Mouse (Mus musculus): ENCODE data around the gene Fbxw21. TPM values are rescaled to one million over a fixed set of nuclear protein-coding genes. Genes with fewer than 3 reads are reported as not detected.
A peak's percentile ranks its signal among the peaks of the same experiment; 100 is the strongest.

The Fbxw21 gene
- polyA plus RNA-seq, 1 experiment: not detected

GRCm38 (mm10) chr9:109094553-109095136, 67.2 kb downstream of the Fbxw21 start:
- H3K9me3 ChIP-seq: no peaks in the 10 kb centered on the region
- peak overlapping the region; percentile 91 for H3K4me3 ChIP-seq (replicated peaks)
- peaks cover 58% of the 10 kb centered on the region for H3K27me3 ChIP-seq (replicated peaks)

GRCm38 (mm10) chr9:109093786-109094552, 67.9 kb downstream of the Fbxw21 start:
- TF ChIP-seq GATA1 (IDR thresholded peaks at IDR 0.05; ENCODE audit: borderline replicate concordance, low read length): no peak
- no peak for TF ChIP-seq FLI1 (IDR thresholded peaks at IDR 0.05; ENCODE audit: low read length)
- Histone ChIP-seq H3K27me3 (replicated peaks) (peaks cover 51% of the 10 kb centered on the region), H3K36me3 (replicated peaks; ENCODE audit: low read length) (peaks cover 44% of the 10 kb centered on the region), H3K4me1 (peaks cover 26% of the 10 kb centered on the region), H3K4me3 (replicated peaks) (no peak overlapping the region), H3K9me3 (no peaks in the 10 kb centered on the region)

More at GRCm38 (mm10) chr9:109094553-109095136, 67.2 kb downstream of the Fbxw21 start:
- Histone ChIP-seq H3K36me3 (replicated peaks; ENCODE audit: low read length) (peaks cover 37% of the 10 kb centered on the region), H3K4me1 (peaks cover 26% of the 10 kb centered on the region)
- TF ChIP-seq GATA1 (IDR thresholded peaks at IDR 0.05; ENCODE audit: borderline replicate concordance, low read length): no peak
- no peak for TF ChIP-seq FLI1 (IDR thresholded peaks at IDR 0.05; ENCODE audit: low read length)

GRCm38 (mm10) chr9:109092799-109093198, 69.0 kb downstream of the Fbxw21 start:
- Histone ChIP-seq H3K4me1 (peaks cover 23% of the 10 kb centered on the region), H3K27me3 (replicated peaks) (peaks cover 39% of the 10 kb centered on the region), H3K9me3 (no peaks in the 10 kb centered on the region), H3K36me3 (replicated peaks; ENCODE audit: low read length) (peaks cover 49% of the 10 kb centered on the region), H3K4me3 (replicated peaks) (no peak overlapping the region)
- TF ChIP-seq GATA1 (IDR thresholded peaks at IDR 0.05; ENCODE audit: borderline replicate concordance, low read length) (no peak), FLI1 (IDR thresholded peaks at IDR 0.05; ENCODE audit: low read length) (no peak)

- Histone ChIP-seq H3K27me3 (replicated peaks) (peaks cover 30% of the 10 kb centered on the region), H3K9me3 (no peaks in the 10 kb centered on the region), H3K4me1 (peaks cover 25% of the 10 kb centered on the region), H3K4me3 (replicated peaks) (no peak overlapping the region), H3K36me3 (replicated peaks; ENCODE audit: low read length) (peaks cover 49% of the 10 kb centered on the region)
- TF ChIP-seq FLI1 (IDR thresholded peaks at IDR 0.05; ENCODE audit: low read length) (no peak), GATA1 (IDR thresholded peaks at IDR 0.05; ENCODE audit: borderline replicate concordance, low read length) (no peak)
Measured at GRCm38 (mm10) chr9:109091802-109092201, 70.0 kb downstream of the Fbxw21 start.

GRCm38 (mm10) chr9:109090446-109090845, 71.4 kb downstream of the Fbxw21 start:
- H3K4me1 ChIP-seq: peaks cover 27% of the 10 kb centered on the region
- peaks cover 17% of the 10 kb centered on the region for H3K27me3 ChIP-seq (replicated peaks)
- H3K9me3 ChIP-seq: no peaks in the 10 kb centered on the region
- H3K36me3 ChIP-seq (replicated peaks; ENCODE audit: low read length): peaks cover 52% of the 10 kb centered on the region
- TF ChIP-seq GATA1 (IDR thresholded peaks at IDR 0.05; ENCODE audit: borderline replicate concordance, low read length) (no peak), FLI1 (IDR thresholded peaks at IDR 0.05; ENCODE audit: low read length) (no peak)
- H3K4me3 ChIP-seq (replicated peaks): no peak overlapping the region

Other genes starting within 250 kb of the Fbxw21 start
- gene Tmem89, start 247.4 kb downstream of the Fbxw21 start, polyA plus RNA-seq (2012; ENCODE audit: insufficient read depth, low replicate concordance): not detected in 2 replicates
- gene Uqcrc1, start 225.4 kb downstream of the Fbxw21 start, polyA plus RNA-seq (2012; ENCODE audit: insufficient read depth, low replicate concordance): 221 and 266 TPM in 2 replicates
- gene Col7a1, start 208.5 kb downstream of the Fbxw21 start, polyA plus RNA-seq (2012; ENCODE audit: insufficient read depth, low replicate concordance): 0.36 and 2.2 TPM in 2 replicates
- 0.18 TPM in 1 of 2 replicates, not detected in the other for gene Ucn2, start 176.0 kb downstream of the Fbxw21 start, polyA plus RNA-seq (2012; ENCODE audit: insufficient read depth, low replicate concordance)
- gene Pfkfb4, start 170.3 kb downstream of the Fbxw21 start, polyA plus RNA-seq (2012; ENCODE audit: insufficient read depth, low replicate concordance): 2.4 and 5.8 TPM in 2 replicates
- gene Shisa5, start 123.5 kb downstream of the Fbxw21 start, polyA plus RNA-seq (2012; ENCODE audit: insufficient read depth, low replicate concordance): 375 and 575 TPM in 2 replicates
- 25.2 and 49.1 TPM in 2 replicates for gene Trex1, start 102.3 kb downstream of the Fbxw21 start, polyA plus RNA-seq (2012; ENCODE audit: insufficient read depth, low replicate concordance)
- 2.2 and 2.8 TPM in 2 replicates for gene Atrip, start 87.9 kb downstream of the Fbxw21 start, polyA plus RNA-seq (2012; ENCODE audit: insufficient read depth, low replicate concordance)
- gene Ccdc51, start 79.5 kb downstream of the Fbxw21 start, polyA plus RNA-seq (2012; ENCODE audit: insufficient read depth, low replicate concordance): 3.8 TPM in 1 of 2 replicates, not detected in the other
- gene Tma7, start 79.5 kb downstream of the Fbxw21 start, polyA plus RNA-seq (2012; ENCODE audit: insufficient read depth, low replicate concordance): 28.0 and 687 TPM in 2 replicates
- gene Plxnb1, start 66.7 kb downstream of the Fbxw21 start, polyA plus RNA-seq (2012; ENCODE audit: insufficient read depth, low replicate concordance): not detected in 2 replicates
- not detected in 2 replicates for gene Fbxw13, start 33.9 kb upstream of the Fbxw21 start, polyA plus RNA-seq (2012; ENCODE audit: insufficient read depth, low replicate concordance)
- gene Fbxw20, start 72.7 kb upstream of the Fbxw21 start, polyA plus RNA-seq (2012; ENCODE audit: insufficient read depth, low replicate concordance): not detected in 2 replicates
- gene Fbxw14, start 125.6 kb upstream of the Fbxw21 start, polyA plus RNA-seq (2012; ENCODE audit: insufficient read depth, low replicate concordance): not detected in 2 replicates
- gene Fbxw28, start 177.6 kb upstream of the Fbxw21 start, polyA plus RNA-seq (2012; ENCODE audit: insufficient read depth, low replicate concordance): not detected in 2 replicates
- gene Fbxw22, start 242.3 kb upstream of the Fbxw21 start, polyA plus RNA-seq (2012; ENCODE audit: insufficient read depth, low replicate concordance): not detected in 2 replicates